8 mouse cellular contexts compared by ENCODE assay signal in the genomic region with DNA sequence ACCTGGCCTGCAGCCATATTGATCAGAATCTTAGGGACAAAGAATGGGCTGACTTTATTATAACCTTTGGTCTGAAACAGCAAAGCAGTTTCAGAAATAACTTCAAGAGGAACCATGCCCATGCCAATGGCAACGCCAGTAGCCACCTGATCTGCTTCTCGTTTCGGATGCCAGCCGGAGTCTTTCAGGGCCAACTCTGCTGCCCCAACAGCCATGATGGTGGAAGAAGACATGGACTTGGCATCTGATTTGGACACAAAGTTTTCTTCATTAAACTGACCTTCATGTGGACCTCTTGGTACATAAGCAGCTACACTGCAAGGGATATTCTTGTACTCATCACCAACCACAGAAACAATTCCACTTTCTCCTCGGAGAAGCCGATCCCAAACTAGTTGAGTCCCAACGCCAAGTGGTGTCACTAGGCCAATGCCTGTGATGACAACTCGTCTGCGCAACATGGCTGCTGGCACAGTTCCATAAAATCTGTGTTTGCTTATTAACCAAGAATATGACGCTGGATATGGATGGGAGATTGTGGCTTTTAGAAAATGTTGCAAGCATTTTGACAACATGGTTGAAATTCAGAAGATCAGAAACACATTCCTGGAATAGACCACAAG. TPM values are rescaled to one million over a fixed set of nuclear protein-coding genes. Genes with fewer than 3 reads are reported as not detected.
DNase-seq lines count a peak whose midpoint lies in the region; ATAC-seq lines count a peak whose summit lies in the region.

No protein-coding gene starts in this region.

- no peaks in the 10 kb centered on the region; the same call in 1 of the 2 replicates for H3K9me3 ChIP-seq in neural tube, embryonic 12.5 days
- no peaks in the 10 kb centered on the region for H3K9me3 ChIP-seq in intestine, embryonic 14.5 days (ENCODE audit: control insufficient read depth, low read length)
- H3K9me3 ChIP-seq in midbrain, embryonic 14.5 days (ENCODE audit: control insufficient read depth, low read length): peaks cover 4% of the 10 kb centered on the region; the same call in 1 of the 2 replicates

- 98% methylated on average over 10 of the region's 10 CpGs for WGBS in neural tube, embryonic 12.5 days
- WGBS in intestine, embryonic 14.5 days: 95% methylated on average over 10 of the region's 10 CpGs
- WGBS in midbrain, embryonic 14.5 days: 96% methylated on average over 10 of the region's 10 CpGs

- no peak overlapping the region for H3K27ac ChIP-seq in neural tube, embryonic 12.5 days
- H3K27ac ChIP-seq in intestine, embryonic 14.5 days (ENCODE audit: low read depth): peak overlapping the region; percentile 73; the same call in 1 of the 2 replicates
- H3K27ac ChIP-seq in midbrain, embryonic 14.5 days (replicated peaks; ENCODE audit: low read depth, low read length): peak overlapping the region; percentile 80; the same call in 1 of the 2 replicates

- peaks cover 4% of the 10 kb centered on the region; the same call in 1 of the 2 replicates for H3K4me1 ChIP-seq in neural tube, embryonic 12.5 days
- peaks cover 4% of the 10 kb centered on the region; the same call in 1 of the 2 replicates for H3K4me1 ChIP-seq in intestine, embryonic 14.5 days (replicated peaks; ENCODE audit: control insufficient read depth, insufficient read depth, low read length)
- H3K4me1 ChIP-seq in midbrain, embryonic 14.5 days (ENCODE audit: control insufficient read depth, insufficient read depth, low read length): peaks cover 11% of the 10 kb centered on the region

- no peak overlapping the region for H3K9ac ChIP-seq in neural tube, embryonic 12.5 days
- H3K9ac ChIP-seq in intestine, embryonic 14.5 days (ENCODE audit: low read length): no peak overlapping the region
- peak overlapping the region; percentile 75 for H3K9ac ChIP-seq in midbrain, embryonic 14.5 days (replicated peaks; ENCODE audit: low read length)

- ATAC-seq in neural tube, embryonic 12.5 days (ENCODE audit: low FRiP score, low read depth): no peak
- ATAC-seq in intestine, embryonic 14.5 days (replicated peaks; ENCODE audit: low FRiP score, low TSS enrichment, low read depth): no peak
- ATAC-seq in midbrain, embryonic 14.5 days (ENCODE audit: low FRiP score, low TSS enrichment): no peak

- no peaks in the 10 kb centered on the region for H3K36me3 ChIP-seq in neural tube, embryonic 12.5 days
- no peaks in the 10 kb centered on the region for H3K36me3 ChIP-seq in intestine, embryonic 14.5 days (ENCODE audit: control insufficient read depth, insufficient read depth, low read length)
- no peaks in the 10 kb centered on the region; the same call in 1 of the 2 replicates for H3K36me3 ChIP-seq in midbrain, embryonic 14.5 days (ENCODE audit: control insufficient read depth, insufficient read depth, low read length)

- H3K27me3 ChIP-seq in neural tube, embryonic 12.5 days (replicated peaks): no peaks in the 10 kb centered on the region
- H3K27me3 ChIP-seq in intestine, embryonic 14.5 days (replicated peaks; ENCODE audit: control insufficient read depth, insufficient read depth, low read length): no peaks in the 10 kb centered on the region
- H3K27me3 ChIP-seq in midbrain, embryonic 14.5 days (ENCODE audit: control insufficient read depth, insufficient read depth, low read length): no peaks in the 10 kb centered on the region

- peak; percentile 9 for DNase-seq in adrenal gland, adult 2 months
- DNase-seq in adrenal gland, adult 8-10 months: no peak
- no peak for DNase-seq in neural tube, embryonic 10.5 days (ENCODE audit: extremely low spot score, low spot score)
- no peak for DNase-seq in intestine, embryonic 14.5 days (ENCODE audit: low spot score)
- no peak for DNase-seq in midbrain, embryonic 14.5 days
- no peak for DNase-seq in adrenal gland, postnatal 36 days
- DNase-seq in testis, postnatal 14 days (ENCODE audit: low spot score): no peak

- 0 out of 2 replicates have a peak overlapping the region, but pooled peaks have one; percentile 48 for H3K4me3 ChIP-seq in neural tube, embryonic 12.5 days
- H3K4me3 ChIP-seq in intestine, embryonic 14.5 days (ENCODE audit: low read depth, low read length): peak overlapping the region; percentile 52; the same call in 1 of the 2 replicates
- peak overlapping the region; percentile 54; the same call in 1 of the 2 replicates for H3K4me3 ChIP-seq in midbrain, embryonic 14.5 days (replicated peaks; ENCODE audit: low read depth, low read length)

- peak overlapping the region; percentile 63 for H3K4me2 ChIP-seq in neural tube, embryonic 12.5 days (replicated peaks)
- peak overlapping the region; percentile 52 for H3K4me2 ChIP-seq in intestine, embryonic 14.5 days (ENCODE audit: low read length)
- peak overlapping the region; percentile 75 for H3K4me2 ChIP-seq in midbrain, embryonic 14.5 days (ENCODE audit: low read length)

RNA-seq across cellular contexts. Expression of a gene that starts 6.8 kb away (rescaled TPM):
- total RNA-seq in adrenal gland, adult 2 months (2021): 10 to 100 TPM; 50.6 to 55.0 TPM
- polyA plus RNA-seq in adrenal gland, adult 2 months (2012; rRNA removed): 67.2 and 68.1 TPM in 2 replicates
- total RNA-seq in adrenal gland, adult 8-10 months (2022): 10 to 100 TPM; 45.5 to 57.0 (median 50.4) TPM
- polyA plus RNA-seq in neural tube, embryonic 12.5 days (2016; fragmentation: Nextera tagmentation; extraction: Ambion mirVana): 21.1 and 22.6 TPM in 2 replicates
- polyA plus RNA-seq in intestine, embryonic 14.5 days (2014; fragmentation: Nextera tagmentation; extraction: Ambion mirVana): 32.1 and 35.7 TPM in 2 replicates
- polyA plus RNA-seq in midbrain, embryonic 14.5 days (2014; fragmentation: Nextera tagmentation; extraction: Ambion mirVana): 22.8 and 28.8 TPM in 2 replicates
- 10 to 100 TPM; 44.1 to 59.9 TPM for total RNA-seq in adrenal gland, postnatal 36 days (2021)

RNA-seq across cellular contexts. Expression of a gene that starts 7.3 kb away (rescaled TPM):
- total RNA-seq in adrenal gland, adult 2 months (2021): 10 to 100 TPM; 16.8 to 19.9 TPM
- polyA plus RNA-seq in adrenal gland, adult 2 months (2012; rRNA removed): 5.1 and 5.2 TPM in 2 replicates
- 10 to 100 TPM; 20.9 to 26.6 (median 23.5) TPM for total RNA-seq in adrenal gland, adult 8-10 months (2022)
- polyA plus RNA-seq in neural tube, embryonic 12.5 days (2016; fragmentation: Nextera tagmentation; extraction: Ambion mirVana): 0.99 and 1.5 TPM in 2 replicates
- polyA plus RNA-seq in intestine, embryonic 14.5 days (2014; fragmentation: Nextera tagmentation; extraction: Ambion mirVana): 2.1 and 2.6 TPM in 2 replicates
- 1.3 TPM in 2 replicates for polyA plus RNA-seq in midbrain, embryonic 14.5 days (2014; fragmentation: Nextera tagmentation; extraction: Ambion mirVana)
- 10 to 100 TPM; 15.2 to 24.5 TPM for total RNA-seq in adrenal gland, postnatal 36 days (2021)
